Mouse (Mus musculus): ENCODE measurements around the gene Gpr137b.
"Not testable (repeated sequence)": the region's sequence is repeated elsewhere in the genome, so short reads cannot be mapped to it uniquely, and the experiment has no call there.

DNA sequence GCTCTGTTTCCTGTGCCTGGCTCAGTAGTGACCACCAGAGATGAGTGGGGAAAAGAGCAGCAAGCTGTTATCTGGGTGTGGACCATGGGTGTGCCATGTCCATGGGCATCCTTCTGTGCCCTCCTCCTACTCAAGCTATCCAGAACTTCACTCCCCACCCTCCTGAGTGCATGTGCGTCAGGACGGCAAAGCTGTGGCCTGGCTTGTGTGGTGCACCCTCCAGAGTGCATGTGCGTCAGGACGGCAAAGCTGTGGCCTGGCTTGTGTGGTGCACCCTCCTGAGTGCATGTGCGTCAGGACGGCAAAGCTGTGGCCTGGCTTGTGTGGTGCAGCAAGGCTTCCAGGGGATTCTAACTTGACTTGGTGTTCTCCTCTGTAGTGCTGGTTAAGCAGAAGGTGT lies 31.6 kb downstream of the Gpr137b start:
- not testable (repeated sequence) for TF ChIP-seq CTCF (IDR thresholded peaks at IDR 0.05; ENCODE audit: low read depth, low read length); POLR2A (IDR thresholded peaks at IDR 0.05; ENCODE audit: borderline replicate concordance, low read depth, low read length)

Measured in bone marrow macrophage, adult 2 months (primary cell).